Mouse (Mus musculus): ENCODE measurements around the gene Thap4. TPM values are rescaled to one million over a fixed set of nuclear protein-coding genes. Genes with fewer than 3 reads are reported as not detected.

Thap4 gene
- polyA plus RNA-seq, 1 experiment from 2014 or later = 59.0 TPM

DNA sequence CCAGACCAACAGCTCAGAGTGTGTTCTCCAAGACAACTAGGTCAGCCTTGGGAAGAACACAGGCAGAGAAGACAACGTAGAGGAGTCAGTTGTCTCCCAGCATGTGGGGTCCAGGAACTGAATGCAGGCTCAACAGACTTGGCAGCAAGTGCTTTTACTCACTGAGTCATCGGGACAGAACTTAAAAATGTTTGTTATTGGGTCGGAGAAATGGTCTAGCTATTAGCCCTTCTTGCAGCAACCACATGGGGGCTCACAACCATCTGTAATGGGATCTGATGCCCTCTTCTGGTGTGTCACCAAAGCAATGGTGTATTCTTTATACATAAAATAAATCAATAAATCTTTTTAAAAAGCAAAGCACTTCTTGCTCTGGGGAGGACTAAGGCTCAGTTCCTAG lies 28.5 kb downstream of the Thap4 start:
- H3K4me1 ChIP-seq (replicated peaks; ENCODE audit: control insufficient read depth, insufficient read depth, low read length) = no peaks in the 10 kb centered on the region; the same call in 1 of the 2 replicates
- 65% methylated on average over 3 of the region's 3 CpGs for WGBS
- no peaks in the 10 kb centered on the region for H3K9me3 ChIP-seq (ENCODE audit: control insufficient read depth)
- peak; percentile 44 for TF ChIP-seq CTCF (IDR thresholded peaks at IDR 0.05; ENCODE audit: low read depth)
- H3K27me3 ChIP-seq (replicated peaks; ENCODE audit: control insufficient read depth, insufficient read depth, low read length) = no peaks in the 10 kb centered on the region
- no peak overlapping the region for H3K4me3 ChIP-seq (ENCODE audit: low read depth, low read length)
- H3K9ac ChIP-seq (ENCODE audit: low read depth, low read length) = no peak overlapping the region
- ATAC-seq = no peak
- no peak overlapping the region for H3K4me2 ChIP-seq (replicated peaks; ENCODE audit: low read depth)
- no peak overlapping the region for H3K27ac ChIP-seq (ENCODE audit: low read depth, low read length)
- H3K36me3 ChIP-seq (ENCODE audit: control insufficient read depth, insufficient read depth) = peaks cover 8% of the 10 kb centered on the region; the same call in 1 of the 2 replicates

DNA sequence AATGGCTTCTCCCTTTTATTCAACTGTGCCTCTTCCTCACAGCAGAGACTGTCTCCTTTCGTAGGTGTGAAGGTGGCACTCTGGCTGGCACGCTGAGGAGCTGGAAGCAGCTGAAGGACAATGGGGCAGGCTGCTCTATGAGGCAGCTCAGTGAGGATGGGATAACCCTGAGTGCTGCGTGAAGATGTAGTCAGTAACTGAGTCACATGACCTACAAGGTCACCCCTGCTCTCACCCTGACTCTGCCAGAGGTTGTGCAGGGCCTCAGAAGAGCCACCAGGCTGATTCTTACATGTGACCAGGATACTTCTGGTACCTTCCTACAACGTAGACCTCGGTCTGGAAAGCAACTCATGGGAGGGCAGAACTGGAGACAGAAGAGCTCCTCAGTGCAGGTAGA lies 29.0 kb downstream of the Thap4 start:
- no peaks in the 10 kb centered on the region for H3K27me3 ChIP-seq (replicated peaks; ENCODE audit: control insufficient read depth, insufficient read depth, low read length)
- H3K9ac ChIP-seq (ENCODE audit: low read depth, low read length) = no peak overlapping the region
- WGBS = 76% methylated on average over 5 of the region's 5 CpGs
- no peaks in the 10 kb centered on the region for H3K4me1 ChIP-seq (replicated peaks; ENCODE audit: control insufficient read depth, insufficient read depth, low read length)
- H3K9me3 ChIP-seq (ENCODE audit: control insufficient read depth) = no peaks in the 10 kb centered on the region
- no peak for ATAC-seq
- no peak overlapping the region for H3K4me3 ChIP-seq (ENCODE audit: low read depth, low read length)
- H3K4me2 ChIP-seq (replicated peaks; ENCODE audit: low read depth) = no peak overlapping the region
- no peak for TF ChIP-seq CTCF (IDR thresholded peaks at IDR 0.05; ENCODE audit: low read depth)
- no peak overlapping the region for H3K27ac ChIP-seq (ENCODE audit: low read depth, low read length)
- peaks cover 8% of the 10 kb centered on the region; the same call in 1 of the 2 replicates for H3K36me3 ChIP-seq (ENCODE audit: control insufficient read depth, insufficient read depth)

DNA sequence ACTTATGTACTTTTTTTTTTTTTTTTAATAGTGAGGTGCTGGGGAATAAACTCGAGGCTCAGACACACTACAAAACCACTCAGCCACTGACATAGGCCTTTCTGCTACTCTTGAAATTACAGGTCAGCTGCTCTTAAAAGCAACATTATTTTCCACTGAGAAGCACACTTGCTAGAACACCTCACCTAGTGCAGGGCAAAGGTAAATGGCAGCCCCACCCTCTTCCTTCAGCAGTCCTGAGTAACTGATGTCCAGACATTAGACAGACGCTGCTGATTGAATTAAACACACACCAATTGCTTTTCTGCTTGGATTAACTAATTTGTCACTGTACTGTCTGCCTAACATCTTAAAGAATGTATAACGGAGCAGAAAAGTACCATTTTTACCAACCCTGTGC lies 30.0 kb downstream of the Thap4 start:
- Histone ChIP-seq H3K4me1 (replicated peaks; ENCODE audit: control insufficient read depth, insufficient read depth, low read length) (no peaks in the 10 kb centered on the region), H3K27ac (ENCODE audit: low read depth, low read length) (peak overlapping the region; percentile 58), H3K27me3 (replicated peaks; ENCODE audit: control insufficient read depth, insufficient read depth, low read length) (no peaks in the 10 kb centered on the region), H3K4me2 (replicated peaks; ENCODE audit: low read depth) (no peak overlapping the region), H3K9me3 (ENCODE audit: control insufficient read depth) (no peaks in the 10 kb centered on the region), H3K4me3 (ENCODE audit: low read depth, low read length) (no peak overlapping the region), H3K36me3 (ENCODE audit: control insufficient read depth, insufficient read depth) (peaks cover 8% of the 10 kb centered on the region; the same call in 1 of the 2 replicates), H3K9ac (ENCODE audit: low read depth, low read length) (no peak overlapping the region)
- WGBS = 61% methylated on average over 3 of the region's 3 CpGs
- no peak for TF ChIP-seq CTCF (IDR thresholded peaks at IDR 0.05; ENCODE audit: low read depth)
- ATAC-seq = peak; percentile 39; the same call in 1 of the 2 replicates

DNA sequence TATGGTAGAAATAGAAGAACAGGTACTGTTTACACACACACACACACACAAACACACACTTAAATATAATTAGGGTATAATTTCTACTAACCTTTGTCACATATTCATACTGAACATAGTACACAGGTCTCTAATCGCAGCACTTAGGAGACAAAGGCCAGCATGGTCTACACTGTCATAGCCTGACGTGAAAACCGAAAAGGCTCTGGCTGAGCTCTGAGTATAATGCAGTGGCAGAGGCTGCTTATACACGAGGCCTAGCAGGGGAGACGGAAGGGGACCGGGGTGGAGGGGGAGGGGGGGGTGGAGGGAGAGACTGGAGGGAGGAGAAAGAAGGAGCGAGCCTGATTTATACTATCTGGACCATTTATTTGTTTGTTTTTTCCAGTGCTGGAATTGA lies 33.1 kb downstream of the Thap4 start:
- no peak overlapping the region for H3K4me2 ChIP-seq (replicated peaks; ENCODE audit: low read depth)
- no peak overlapping the region for H3K9ac ChIP-seq (ENCODE audit: low read depth, low read length)
- no peak overlapping the region for H3K4me3 ChIP-seq (ENCODE audit: low read depth, low read length)
- no peak for TF ChIP-seq CTCF (IDR thresholded peaks at IDR 0.05; ENCODE audit: low read depth)
- H3K9me3 ChIP-seq (ENCODE audit: control insufficient read depth) = no peaks in the 10 kb centered on the region
- 0 out of 2 replicates have a peak, but pooled peaks have one; percentile 19 for ATAC-seq
- no peaks in the 10 kb centered on the region for H3K27me3 ChIP-seq (replicated peaks; ENCODE audit: control insufficient read depth, insufficient read depth, low read length)
- H3K27ac ChIP-seq (ENCODE audit: low read depth, low read length) = 0 out of 2 replicates have a peak overlapping the region, but pooled peaks have one; percentile 41
- peaks cover 3% of the 10 kb centered on the region; the same call in 1 of the 2 replicates for H3K36me3 ChIP-seq (ENCODE audit: control insufficient read depth, insufficient read depth)
- no peaks in the 10 kb centered on the region for H3K4me1 ChIP-seq (replicated peaks; ENCODE audit: control insufficient read depth, insufficient read depth, low read length)
- 67% methylated on average over 7 of the region's 7 CpGs for WGBS

DNA sequence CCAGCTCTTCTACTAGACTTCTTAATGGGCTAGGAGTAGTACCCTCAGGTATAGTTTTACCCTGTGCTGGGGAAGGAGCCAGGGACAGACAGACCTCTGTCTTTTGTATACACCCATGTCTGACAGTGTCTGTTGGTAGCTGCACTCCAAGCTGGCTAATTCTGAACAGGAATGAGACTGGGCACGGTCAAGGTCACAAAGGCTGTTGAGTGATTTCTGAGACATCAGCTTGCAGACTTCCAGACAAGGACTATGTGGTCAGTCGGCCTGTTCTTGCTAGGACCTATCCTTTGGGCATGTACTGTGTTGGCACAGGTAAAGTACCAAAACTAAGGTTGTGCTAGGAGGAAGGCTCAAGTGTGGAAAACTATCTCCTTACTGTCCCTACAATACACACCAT lies 38.5 kb downstream of the Thap4 start:
- no peaks in the 10 kb centered on the region; the same call in none of the 2 replicates for H3K36me3 ChIP-seq (ENCODE audit: control insufficient read depth, insufficient read depth)
- H3K27ac ChIP-seq (ENCODE audit: low read depth, low read length) = no peak overlapping the region
- ATAC-seq = no peak
- H3K9ac ChIP-seq (ENCODE audit: low read depth, low read length) = no peak overlapping the region
- no peaks in the 10 kb centered on the region for H3K4me1 ChIP-seq (replicated peaks; ENCODE audit: control insufficient read depth, insufficient read depth, low read length)
- no peak for TF ChIP-seq CTCF (IDR thresholded peaks at IDR 0.05; ENCODE audit: low read depth)
- WGBS = 93% methylated on average over 2 of the region's 2 CpGs
- H3K4me3 ChIP-seq (ENCODE audit: low read depth, low read length) = no peak overlapping the region
- H3K9me3 ChIP-seq (ENCODE audit: control insufficient read depth) = no peaks in the 10 kb centered on the region
- no peaks in the 10 kb centered on the region for H3K27me3 ChIP-seq (replicated peaks; ENCODE audit: control insufficient read depth, insufficient read depth, low read length)
- no peak overlapping the region for H3K4me2 ChIP-seq (replicated peaks; ENCODE audit: low read depth)

DNA sequence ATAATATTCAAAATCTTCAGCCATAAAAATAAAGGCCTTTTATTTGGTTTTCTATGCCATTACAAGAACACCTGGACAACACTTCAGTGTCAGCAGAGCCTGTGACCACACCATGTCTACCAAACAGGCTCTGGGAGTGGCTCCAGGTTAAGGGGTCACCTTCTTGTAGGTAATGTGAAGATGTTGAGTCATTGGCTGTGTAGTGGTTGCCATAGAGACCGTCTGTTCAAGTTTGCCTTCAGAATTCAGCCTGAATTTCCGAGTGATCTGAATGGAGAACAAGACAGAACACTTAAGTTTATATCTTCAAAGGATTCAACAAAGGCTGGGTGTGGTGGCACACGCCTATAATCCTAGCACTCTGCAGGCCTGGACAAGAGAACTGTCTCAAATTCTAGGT lies 49.3 kb downstream of the Thap4 start:
- Histone ChIP-seq H3K9ac (ENCODE audit: low read depth, low read length) (no peak overlapping the region), H3K4me1 (replicated peaks; ENCODE audit: control insufficient read depth, insufficient read depth, low read length) (no peaks in the 10 kb centered on the region), H3K9me3 (ENCODE audit: control insufficient read depth) (no peaks in the 10 kb centered on the region), H3K36me3 (ENCODE audit: control insufficient read depth, insufficient read depth) (peaks cover 11% of the 10 kb centered on the region), H3K4me3 (ENCODE audit: low read depth, low read length) (no peak overlapping the region), H3K4me2 (replicated peaks; ENCODE audit: low read depth) (no peak overlapping the region), H3K27ac (ENCODE audit: low read depth, low read length) (no peak overlapping the region), H3K27me3 (replicated peaks; ENCODE audit: control insufficient read depth, insufficient read depth, low read length) (no peaks in the 10 kb centered on the region)
- TF ChIP-seq CTCF (IDR thresholded peaks at IDR 0.05; ENCODE audit: low read depth) = no peak
- ATAC-seq = peak; percentile 27; the same call in 1 of the 2 replicates
- WGBS = 52% methylated on average over 3 of the region's 3 CpGs

DNA sequence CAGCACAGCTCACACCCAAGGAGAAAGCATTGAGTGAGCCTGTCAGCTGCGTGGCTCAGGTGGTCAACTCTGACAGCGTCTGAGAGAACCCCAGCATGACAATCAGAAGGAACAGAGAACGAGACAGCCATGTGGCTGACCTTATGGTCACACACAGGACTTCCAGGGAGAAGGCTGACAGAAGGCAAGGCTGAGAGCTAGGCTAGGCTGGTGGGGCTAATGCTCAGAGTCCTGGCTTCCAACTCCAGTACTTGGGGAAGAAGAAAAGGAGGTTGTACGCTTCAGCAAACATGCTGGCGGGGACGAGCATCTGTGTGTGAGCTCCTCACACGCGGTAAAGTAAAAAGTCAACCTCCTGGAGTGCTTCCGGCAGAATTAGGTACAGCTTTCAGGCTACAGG lies 50.3 kb downstream of the Thap4 start:
- 0 out of 2 replicates have a peak overlapping the region, but pooled peaks have one; percentile 7 for H3K27ac ChIP-seq (ENCODE audit: low read depth, low read length)
- no peaks in the 10 kb centered on the region for H3K9me3 ChIP-seq (ENCODE audit: control insufficient read depth)
- H3K27me3 ChIP-seq (replicated peaks; ENCODE audit: control insufficient read depth, insufficient read depth, low read length) = no peaks in the 10 kb centered on the region
- H3K4me3 ChIP-seq (ENCODE audit: low read depth, low read length) = no peak overlapping the region
- ATAC-seq = no peak
- H3K4me2 ChIP-seq (replicated peaks; ENCODE audit: low read depth) = no peak overlapping the region
- H3K36me3 ChIP-seq (ENCODE audit: control insufficient read depth, insufficient read depth) = peaks cover 11% of the 10 kb centered on the region
- 94% methylated on average over 9 of the region's 9 CpGs for WGBS
- H3K9ac ChIP-seq (ENCODE audit: low read depth, low read length) = no peak overlapping the region
- TF ChIP-seq CTCF (IDR thresholded peaks at IDR 0.05; ENCODE audit: low read depth) = no peak
- H3K4me1 ChIP-seq (replicated peaks; ENCODE audit: control insufficient read depth, insufficient read depth, low read length) = no peaks in the 10 kb centered on the region

All from intestine, postnatal 0 days (tissue).